Mouse (Mus musculus): Measurements from ENCODE around the gene Ss18l1. TPM values are rescaled to one million over a fixed set of nuclear protein-coding genes. Genes with fewer than 3 reads are reported as not detected.

The Ss18l1 gene
- polyA plus RNA-seq, 1 experiment from 2014 or later = 4.1 TPM

- peak overlapping the region; percentile 99; the same call in 1 of the 2 replicates for H3K4me3 ChIP-seq
- WGBS = 37% methylated on average over 6 of the region's 6 CpGs
- H3K9ac ChIP-seq = no peak overlapping the region
- no peak overlapping the region for H3K27ac ChIP-seq
- peaks cover 44% of the 10 kb centered on the region for H3K36me3 ChIP-seq
- H3K4me2 ChIP-seq = peak overlapping the region; percentile 63; the same call in 1 of the 2 replicates
- no peaks in the 10 kb centered on the region for H3K9me3 ChIP-seq
- no peak for ATAC-seq (ENCODE audit: insufficient number of reproducible peaks, low FRiP score, low TSS enrichment, low read depth)
- no peaks in the 10 kb centered on the region for H3K27me3 ChIP-seq
- H3K4me1 ChIP-seq = peaks cover 34% of the 10 kb centered on the region
Observed at GRCm38 (mm10) chr2:180040406-180040805, 1.9 kb upstream of the Ss18l1 start.

GRCm38 (mm10) chr2:180041577-180042255 is 593 bp upstream of the Ss18l1 start:
- 0 out of 2 replicates have a peak, but pooled peaks have one; percentile 9 for ATAC-seq (ENCODE audit: insufficient number of reproducible peaks, low FRiP score, low TSS enrichment, low read depth)

GRCm38 (mm10) chr2:180042858-180043515 is 678 bp downstream of the Ss18l1 start:
- H3K4me1 ChIP-seq = peaks cover 34% of the 10 kb centered on the region
- H3K9ac ChIP-seq = peak overlapping the region; percentile 88
- H3K9me3 ChIP-seq = no peaks in the 10 kb centered on the region
- peak overlapping the region; percentile 93 for H3K4me2 ChIP-seq
- peak overlapping the region; percentile 99 for H3K4me3 ChIP-seq
- peaks cover 25% of the 10 kb centered on the region for H3K36me3 ChIP-seq
- ATAC-seq (ENCODE audit: insufficient number of reproducible peaks, low FRiP score, low TSS enrichment, low read depth) = no peak; the same call in 1 of the 2 replicates
- H3K27me3 ChIP-seq = no peaks in the 10 kb centered on the region
- peak overlapping the region; percentile 94 for H3K27ac ChIP-seq
- under 1% methylated on average over 58 of the region's 66 CpGs for WGBS

More at GRCm38 (mm10) chr2:180041577-180042255, 593 bp upstream of the Ss18l1 start:
- H3K27ac ChIP-seq = peak overlapping the region; percentile 94
- H3K9me3 ChIP-seq = no peaks in the 10 kb centered on the region
- under 1% methylated on average over 66 of the region's 66 CpGs for WGBS
- peaks cover 34% of the 10 kb centered on the region for H3K4me1 ChIP-seq
- peak overlapping the region; percentile 99 for H3K4me3 ChIP-seq
- peak overlapping the region; percentile 63 for H3K4me2 ChIP-seq
- H3K36me3 ChIP-seq = peaks cover 31% of the 10 kb centered on the region
- H3K27me3 ChIP-seq = no peaks in the 10 kb centered on the region
- peak overlapping the region; percentile 88 for H3K9ac ChIP-seq

DNA sequence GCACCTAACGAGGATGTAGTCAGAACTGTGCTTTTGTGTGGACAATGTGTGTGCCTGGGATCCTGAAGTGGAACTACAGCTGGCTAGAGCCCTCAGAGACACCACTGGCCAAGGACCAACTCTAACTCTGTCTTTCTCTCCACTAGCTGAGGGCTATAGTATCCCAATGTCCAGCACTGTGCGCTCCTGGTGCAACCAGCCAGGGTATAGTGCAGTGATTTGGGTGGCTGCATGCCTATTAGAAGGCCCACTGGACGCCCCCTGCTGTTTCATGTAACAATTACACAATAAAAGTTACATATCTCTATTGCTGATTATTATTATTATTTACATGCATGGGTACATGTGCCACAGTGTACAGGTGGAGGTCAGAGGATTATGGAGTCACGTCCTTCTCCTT is 3.0 kb downstream of the Ss18l1 start:
- H3K9ac ChIP-seq = no peak overlapping the region
- H3K4me2 ChIP-seq = no peak overlapping the region
- no peaks in the 10 kb centered on the region for H3K9me3 ChIP-seq
- no peak overlapping the region for H3K27ac ChIP-seq
- H3K4me3 ChIP-seq = no peak overlapping the region
- WGBS = 53% methylated on average over 4 of the region's 4 CpGs
- H3K27me3 ChIP-seq = no peaks in the 10 kb centered on the region
- ATAC-seq (ENCODE audit: insufficient number of reproducible peaks, low FRiP score, low TSS enrichment, low read depth) = no peak
- H3K36me3 ChIP-seq = 0 out of 2 replicates have a peak, but pooled peaks cover 9% of the 10 kb centered on the region
- peaks cover 30% of the 10 kb centered on the region for H3K4me1 ChIP-seq

- Histone ChIP-seq H3K4me1 (peaks cover 23% of the 10 kb centered on the region; the same call in 1 of the 2 replicates), H3K27me3 (no peaks in the 10 kb centered on the region)
- 82% methylated on average over 3 of the region's 3 CpGs for WGBS
Observed at GRCm38 (mm10) chr2:180047580-180047979, 5.3 kb downstream of the Ss18l1 start.

GRCm38 (mm10) chr2:180047980-180048635 is 5.8 kb downstream of the Ss18l1 start:
- H3K4me3 ChIP-seq = no peak overlapping the region
- no peak for ATAC-seq (ENCODE audit: insufficient number of reproducible peaks, low FRiP score, low TSS enrichment, low read depth)

More at GRCm38 (mm10) chr2:180047580-180047979, 5.3 kb downstream of the Ss18l1 start:
- Histone ChIP-seq H3K4me2 (no peak overlapping the region), H3K9ac (no peak overlapping the region), H3K27ac (no peak overlapping the region), H3K36me3 (peaks cover 12% of the 10 kb centered on the region; the same call in 1 of the 2 replicates), H3K4me3 (no peak overlapping the region), H3K9me3 (no peaks in the 10 kb centered on the region)
- no peak for ATAC-seq (ENCODE audit: insufficient number of reproducible peaks, low FRiP score, low TSS enrichment, low read depth)

GRCm38 (mm10) chr2:180050986-180051385 is 8.7 kb downstream of the Ss18l1 start:
- Histone ChIP-seq H3K9me3 (no peaks in the 10 kb centered on the region), H3K27me3 (no peaks in the 10 kb centered on the region), H3K4me2 (no peak overlapping the region), H3K4me3 (no peak overlapping the region), H3K9ac (no peak overlapping the region), H3K4me1 (0 out of 2 replicates have a peak, but pooled peaks cover 5% of the 10 kb centered on the region), H3K36me3 (peaks cover 41% of the 10 kb centered on the region), H3K27ac (no peak overlapping the region)
- WGBS = 24% methylated on average over 5 of the region's 5 CpGs
- ATAC-seq (ENCODE audit: insufficient number of reproducible peaks, low FRiP score, low TSS enrichment, low read depth) = 0 out of 2 replicates have a peak, but pooled peaks have one; percentile 38

More at GRCm38 (mm10) chr2:180047980-180048635, 5.8 kb downstream of the Ss18l1 start:
- WGBS = 93% methylated on average over 18 of the region's 18 CpGs
- no peaks in the 10 kb centered on the region for H3K27me3 ChIP-seq
- no peak overlapping the region for H3K9ac ChIP-seq
- H3K4me1 ChIP-seq = peaks cover 21% of the 10 kb centered on the region; the same call in 1 of the 2 replicates
- H3K27ac ChIP-seq = no peak overlapping the region
- H3K4me2 ChIP-seq = no peak overlapping the region
- H3K36me3 ChIP-seq = peaks cover 17% of the 10 kb centered on the region; the same call in 1 of the 2 replicates
- H3K9me3 ChIP-seq = no peaks in the 10 kb centered on the region

GRCm38 (mm10) chr2:180051986-180052733 is 9.9 kb downstream of the Ss18l1 start:
- ATAC-seq (ENCODE audit: insufficient number of reproducible peaks, low FRiP score, low TSS enrichment, low read depth) = no peak
- H3K27me3 ChIP-seq = no peaks in the 10 kb centered on the region
- no peak overlapping the region for H3K4me3 ChIP-seq
- WGBS = 93% methylated on average over 14 of the region's 14 CpGs
- no peaks in the 10 kb centered on the region for H3K9me3 ChIP-seq
- H3K4me1 ChIP-seq = 0 out of 2 replicates have a peak, but pooled peaks cover 5% of the 10 kb centered on the region
- no peak overlapping the region for H3K4me2 ChIP-seq
- no peak overlapping the region for H3K9ac ChIP-seq
- peaks cover 50% of the 10 kb centered on the region for H3K36me3 ChIP-seq
- H3K27ac ChIP-seq = no peak overlapping the region

GRCm38 (mm10) chr2:180053001-180053400 is 10.7 kb downstream of the Ss18l1 start:
- H3K36me3 ChIP-seq = peaks cover 52% of the 10 kb centered on the region
- 94% methylated on average over 9 of the region's 9 CpGs for WGBS
- no peak for ATAC-seq (ENCODE audit: insufficient number of reproducible peaks, low FRiP score, low TSS enrichment, low read depth)
- 0 out of 2 replicates have a peak, but pooled peaks cover 5% of the 10 kb centered on the region for H3K4me1 ChIP-seq
- H3K27me3 ChIP-seq = no peaks in the 10 kb centered on the region
- no peak overlapping the region for H3K9ac ChIP-seq
- no peak overlapping the region for H3K27ac ChIP-seq
- no peak overlapping the region for H3K4me2 ChIP-seq
- H3K4me3 ChIP-seq = no peak overlapping the region
- H3K9me3 ChIP-seq = no peaks in the 10 kb centered on the region

GRCm38 (mm10) chr2:180063338-180064131 is 21.2 kb downstream of the Ss18l1 start:
- H3K4me3 ChIP-seq = no peak overlapping the region
- H3K9ac ChIP-seq = no peak overlapping the region
- H3K4me1 ChIP-seq = no peaks in the 10 kb centered on the region
- H3K36me3 ChIP-seq = peaks cover 61% of the 10 kb centered on the region
- ATAC-seq (ENCODE audit: insufficient number of reproducible peaks, low FRiP score, low TSS enrichment, low read depth) = no peak
- no peak overlapping the region for H3K27ac ChIP-seq
- H3K27me3 ChIP-seq = no peaks in the 10 kb centered on the region
- no peak overlapping the region for H3K4me2 ChIP-seq
- no peaks in the 10 kb centered on the region for H3K9me3 ChIP-seq
- WGBS = 95% methylated on average over 11 of the region's 11 CpGs

Data from limb, embryonic 15.5 days (tissue).